ENCODE assay signal across 1 mouse cellular context in genomic region chr14:20171840-20172239, GRCm38 (mm10).
TF ChIP-seq lines count a peak whose summit lies in the region.

No protein-coding gene starts in this region.

TF ChIP-seq in CH12.LX, 34 proteins besides CTCF, POLR2A, EP300 and RAD21 (continued from another document):
- no peak for TF ChIP-seq TBP (conservative IDR thresholded peaks at IDR 0.05; ENCODE audit: low read depth, low read length)
- no peak for TF ChIP-seq CHD1 (IDR thresholded peaks at IDR 0.05; ENCODE audit: low read depth, low read length)
- no peak for TF ChIP-seq MAZ (IDR thresholded peaks at IDR 0.05; ENCODE audit: low read depth, low read length)
- TF ChIP-seq ZC3H11A (IDR thresholded peaks at IDR 0.05; ENCODE audit: low read depth, low read length), result no peak
- TF ChIP-seq BHLHE40 (IDR thresholded peaks at IDR 0.05; ENCODE audit: low read depth, low read length), result no peak
- TF ChIP-seq KAT2A (IDR thresholded peaks at IDR 0.05; ENCODE audit: insufficient replicate concordance, low read length), result no peak
- no peak for TF ChIP-seq MXI1 (IDR thresholded peaks at IDR 0.05; ENCODE audit: low read depth, low read length)
- no peak for TF ChIP-seq E2F4 (IDR thresholded peaks at IDR 0.05; ENCODE audit: insufficient replicate concordance, low read depth, low read length)
- TF ChIP-seq MYC (IDR thresholded peaks at IDR 0.05; ENCODE audit: low read depth, low read length), result no peak
